Mouse (Mus musculus) neural tube, embryonic 11.5 days (tissue): ENCODE results near the gene Lrrc38. TPM values are rescaled to one million over a fixed set of nuclear protein-coding genes. Genes with fewer than 3 reads are reported as not detected.

Experiments
- ATAC-seq: fragments of 200-750 bp; cut with Nextera tagmentation; 2 replicates; pipeline ENCODE4 v1.8.0; 2017; ENCODE audit warnings: moderate number of reproducible peaks, mild to moderate bottlenecking, moderate TSS enrichment, moderate library complexity; ENCODE audit not compliant: insufficient read depth, low FRiP score, low TSS enrichment
- DNase-seq: peaks from one replicate; pipeline ENCODE4 v3.0.0-alpha.2; 2015; ENCODE audit warnings: low spot score
- H3K27ac ChIP-seq: fragments of 300-500 bp; sonication (generic); 2 replicates; pipeline ENCODE4 v1.5.1; 2014; ENCODE audit warnings: low read depth, mild to moderate bottlenecking, low read length
- H3K27me3 ChIP-seq: fragments of 300-500 bp; sonication (generic); 2 replicates; pipeline ENCODE4 v1.6.1; 2014; ENCODE audit warnings: mild to moderate bottlenecking, low read length, mixed read lengths; ENCODE audit not compliant: control insufficient read depth, insufficient read depth
- H3K36me3 ChIP-seq: fragments of 300-500 bp; sonication (generic); 2 replicates; pipeline ENCODE4 v1.6.1; 2014; ENCODE audit warnings: mild to moderate bottlenecking, low read length, moderate library complexity, mixed read lengths; ENCODE audit not compliant: control insufficient read depth, insufficient read depth
- H3K4me1 ChIP-seq: fragments of 300-500 bp; sonication (generic); 2 replicates; pipeline ENCODE4 v1.6.1; 2014; ENCODE audit warnings: low read length, mixed read lengths; ENCODE audit not compliant: control insufficient read depth, insufficient read depth
- H3K4me2 ChIP-seq: fragments of 300-500 bp; sonication (generic); 2 replicates; pipeline ENCODE4 v1.6.1; 2014; ENCODE audit warnings: low read depth, mild to moderate bottlenecking, moderate library complexity
- H3K4me3 ChIP-seq: fragments of 300-500 bp; sonication (generic); 2 replicates; pipeline ENCODE4 v1.5.1; 2014; ENCODE audit warnings: low read depth, low read length
- H3K9ac ChIP-seq: fragments of 300-500 bp; sonication (generic); 2 replicates; pipeline ENCODE4 v1.6.1; 2014; ENCODE audit warnings: mild to moderate bottlenecking, low read length
- H3K9me3 ChIP-seq: fragments of 300-500 bp; sonication (generic); 2 replicates; pipeline ENCODE4 v1.6.1; 2016; ENCODE audit warnings: low read length; ENCODE audit not compliant: control insufficient read depth
- WGBS: fragments of 180-500 bp; shearing (Covaris S2); extraction: QIAGEN DNeasy Blood & Tissue Kit; methylation state at CpG from one replicate; pipeline ENCODE4 v1.1.7; 2014; 5-methylcytosine and 5-hydroxymethylcytosine counted together
- polyA plus RNA-seq: library from polyadenylated mRNA; unstranded; fragments of >200 nt; fragmentation: Nextera tagmentation; extraction: Ambion mirVana; gene quantifications from 2 replicates; pipeline ENCODE4 v1.2.1, GENCODE M21; 2014

Gene Lrrc38
- 0.48 and 1.1 TPM in 2 replicates for polyA plus RNA-seq

DNA sequence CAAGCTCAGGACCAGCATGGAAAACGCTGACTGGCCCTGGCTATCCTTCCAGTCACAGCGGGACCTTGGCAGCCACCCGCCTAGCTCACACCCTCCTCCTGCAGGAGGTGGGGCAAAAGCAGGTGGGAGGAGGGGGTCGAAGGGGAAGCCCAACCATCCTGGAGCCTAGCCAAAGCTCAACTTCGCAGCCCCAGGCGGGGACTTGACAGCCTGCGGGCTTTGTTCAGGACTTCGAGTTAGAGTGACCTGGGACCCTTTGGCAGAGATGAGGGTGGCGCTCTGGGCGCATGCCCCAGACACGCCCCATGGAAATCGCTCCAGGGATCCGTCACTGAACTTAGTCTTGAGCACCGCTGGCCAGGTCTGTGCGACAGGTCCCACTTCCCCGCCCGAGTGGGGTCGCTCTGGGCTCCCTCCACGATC, at the start of gene Lrrc38:
Gene Lrrc38 (plus strand): TSS at position 274 of the 423 bp plus-strand sequence.
- H3K4me2 ChIP-seq, result peak within 1 kb of the TSS; percentile 95
- no peaks in the 10 kb centered on the region for H3K36me3 ChIP-seq
- peaks cover 38% of the 10 kb centered on the region for H3K27me3 ChIP-seq
- DNase-seq (peak; percentile 34), ATAC-seq (peak; percentile 41)
- H3K9ac ChIP-seq, result peak within 1 kb of the TSS; percentile 49
- WGBS, result 0% methylated on average over 19 of the region's 19 CpGs
- no peaks in the 10 kb centered on the region for H3K9me3 ChIP-seq
- H3K4me3 ChIP-seq, result peak within 1 kb of the TSS; percentile 49
- H3K4me1 ChIP-seq, result peaks cover 11% of the 10 kb centered on the region
- H3K27ac ChIP-seq, result 0 out of 2 replicates have a peak within 1 kb of the TSS, but pooled peaks have one; percentile 14

DNA sequence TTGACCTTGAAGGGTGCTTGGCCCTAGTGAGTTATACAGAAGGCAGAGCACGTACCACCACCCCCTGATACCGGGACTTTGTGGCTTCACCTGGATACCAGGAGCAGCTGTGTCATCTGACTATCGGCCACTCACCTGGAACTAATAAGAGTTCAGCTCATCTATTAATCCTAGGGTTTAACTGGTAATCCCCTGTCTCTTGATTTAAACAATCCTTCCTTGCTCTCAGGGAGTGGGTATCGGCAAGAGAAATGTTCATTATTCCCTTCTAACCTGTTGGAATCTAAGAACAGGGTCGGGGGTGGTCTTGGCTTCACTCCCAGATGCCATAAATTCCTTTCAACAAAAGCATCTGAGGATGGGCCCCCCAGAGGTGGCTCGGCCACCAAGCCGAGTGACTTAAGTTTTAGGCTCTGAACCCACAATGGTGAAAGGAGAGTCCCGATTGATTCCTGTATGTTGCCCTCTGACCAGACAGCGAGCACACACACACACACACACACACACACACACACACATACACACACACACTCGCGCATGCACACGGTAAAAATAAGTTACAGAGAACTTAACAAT, 49.4 kb upstream of the Lrrc38 start:
- H3K36me3 ChIP-seq, result no peaks in the 10 kb centered on the region
- H3K4me1 ChIP-seq, result peaks cover 18% of the 10 kb centered on the region
- peak overlapping the region; percentile 68 for H3K4me2 ChIP-seq
- WGBS, result 5% methylated on average over 12 of the region's 12 CpGs
- peak overlapping the region; percentile 64 for H3K9ac ChIP-seq
- ATAC-seq (no peak), DNase-seq (peak; percentile 33)
- H3K27ac ChIP-seq, result no peak overlapping the region
- no peaks in the 10 kb centered on the region for H3K27me3 ChIP-seq
- no peaks in the 10 kb centered on the region for H3K9me3 ChIP-seq
- H3K4me3 ChIP-seq, result peak overlapping the region; percentile 59

- peaks cover 15% of the 10 kb centered on the region for H3K4me1 ChIP-seq
- no peak for DNase-seq
Measured at GRCm38 (mm10) chr4:143301042-143301441, 48.5 kb upstream of the Lrrc38 start.

GRCm38 (mm10) chr4:143301875-143302274, 47.7 kb upstream of the Lrrc38 start:
- no peaks in the 10 kb centered on the region for H3K27me3 ChIP-seq
- no peak overlapping the region for H3K9ac ChIP-seq
- no peaks in the 10 kb centered on the region for H3K9me3 ChIP-seq
- no peak for DNase-seq
- H3K4me1 ChIP-seq, result peaks cover 11% of the 10 kb centered on the region
- no peaks in the 10 kb centered on the region for H3K36me3 ChIP-seq
- 53% methylated on average over 4 of the region's 4 CpGs for WGBS
- no peak overlapping the region for H3K4me3 ChIP-seq
- H3K27ac ChIP-seq, result no peak overlapping the region
- H3K4me2 ChIP-seq, result no peak overlapping the region
- ATAC-seq, result no peak

More at GRCm38 (mm10) chr4:143301042-143301441, 48.5 kb upstream of the Lrrc38 start:
- Histone ChIP-seq H3K36me3 (no peaks in the 10 kb centered on the region), H3K9me3 (no peaks in the 10 kb centered on the region), H3K27me3 (no peaks in the 10 kb centered on the region), H3K27ac (no peak overlapping the region), H3K9ac (no peak overlapping the region), H3K4me2 (peak overlapping the region; percentile 68), H3K4me3 (0 out of 2 replicates have a peak overlapping the region, but pooled peaks have one; percentile 59)
- no peak for ATAC-seq
- whole genome bisulfite sequencing, result 47% methylated on average over 5 of the region's 5 CpGs

DNA sequence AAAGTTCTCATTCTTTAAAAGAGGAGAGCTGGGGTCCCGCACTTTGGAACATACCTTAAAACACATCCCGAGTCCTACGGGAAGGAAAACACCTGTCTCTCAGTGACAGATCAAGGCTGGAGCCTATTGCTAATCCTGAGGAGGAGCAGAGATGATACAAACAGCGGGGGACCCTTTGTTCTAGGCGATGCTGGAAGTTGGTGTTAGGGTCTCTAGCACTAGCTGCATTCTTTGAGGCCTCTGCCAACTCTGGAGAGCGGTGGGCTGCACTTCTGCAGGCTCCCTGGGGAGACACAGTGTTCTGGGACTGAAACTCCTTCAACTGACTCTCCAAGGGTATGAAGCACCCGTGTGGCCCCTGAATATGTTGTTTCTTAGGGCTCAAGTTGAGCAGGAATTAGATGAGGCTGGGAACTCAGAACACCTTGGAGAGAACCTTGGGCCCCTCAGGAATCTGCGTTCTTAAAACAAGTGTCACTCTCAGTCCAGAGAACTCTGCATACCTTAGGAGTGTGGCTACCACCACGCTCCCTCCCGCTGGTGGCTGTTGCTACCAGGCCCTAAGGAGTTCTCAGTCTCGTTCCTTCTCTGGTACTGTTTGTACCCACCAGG, 47.2 kb upstream of the Lrrc38 start:
- Histone ChIP-seq H3K36me3 (no peaks in the 10 kb centered on the region), H3K4me3 (no peak overlapping the region), H3K4me1 (peaks cover 7% of the 10 kb centered on the region), H3K27ac (no peak overlapping the region), H3K9me3 (no peaks in the 10 kb centered on the region), H3K27me3 (no peaks in the 10 kb centered on the region), H3K4me2 (no peak overlapping the region), H3K9ac (no peak overlapping the region)
- DNase-seq (no peak), ATAC-seq (no peak)
- WGBS, result 44% methylated on average over 11 of the region's 11 CpGs

GRCm38 (mm10) chr4:143305031-143305430, 44.5 kb upstream of the Lrrc38 start:
- Histone ChIP-seq H3K9ac (no peak overlapping the region), H3K4me1 (peaks cover 3% of the 10 kb centered on the region; the same call in 1 of the 2 replicates), H3K27me3 (no peaks in the 10 kb centered on the region), H3K27ac (no peak overlapping the region), H3K4me3 (no peak overlapping the region), H3K4me2 (no peak overlapping the region), H3K9me3 (no peaks in the 10 kb centered on the region), H3K36me3 (no peaks in the 10 kb centered on the region)
- no peak for DNase-seq
- 91% methylated on average over 4 of the region's 4 CpGs for WGBS
- no peak for ATAC-seq

GRCm38 (mm10) chr4:143305987-143306772, 43.4 kb upstream of the Lrrc38 start:
- Histone ChIP-seq H3K9ac (no peak overlapping the region), H3K27me3 (no peaks in the 10 kb centered on the region), H3K4me3 (no peak overlapping the region), H3K4me2 (no peak overlapping the region), H3K27ac (no peak overlapping the region), H3K9me3 (no peaks in the 10 kb centered on the region), H3K4me1 (no peaks in the 10 kb centered on the region; the same call in 1 of the 2 replicates), H3K36me3 (no peaks in the 10 kb centered on the region)
- no peak for ATAC-seq
- DNase-seq, result no peak
- 55% methylated on average over 5 of the region's 5 CpGs for WGBS

DNA sequence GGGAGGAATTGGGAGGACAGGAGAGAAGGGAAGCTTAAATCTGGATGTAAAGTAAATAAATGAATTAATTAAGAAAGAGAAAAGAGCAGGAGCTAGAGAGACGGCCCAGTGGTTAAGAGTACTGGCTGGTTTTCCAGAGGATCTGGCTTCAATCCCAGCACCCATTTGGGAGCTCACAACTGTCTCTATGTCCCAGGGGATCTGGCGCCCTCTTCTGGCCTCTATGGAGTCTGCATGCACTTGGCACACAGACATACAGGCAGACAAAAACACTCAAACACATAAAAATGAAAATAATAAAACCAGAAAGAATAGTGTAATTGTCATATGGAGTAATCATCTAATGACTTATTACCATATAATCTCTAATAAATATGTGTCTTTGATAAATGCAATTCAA, 38.2 kb upstream of the Lrrc38 start:
- no peaks in the 10 kb centered on the region for H3K9me3 ChIP-seq
- H3K27me3 ChIP-seq, result no peaks in the 10 kb centered on the region
- WGBS, result 46% methylated on average over 2 of the region's 2 CpGs
- DNase-seq, result peak; percentile 26
- no peak overlapping the region for H3K9ac ChIP-seq
- no peak overlapping the region for H3K4me3 ChIP-seq
- H3K4me1 ChIP-seq, result no peaks in the 10 kb centered on the region
- no peak overlapping the region for H3K4me2 ChIP-seq
- ATAC-seq, result no peak
- H3K27ac ChIP-seq, result no peak overlapping the region
- no peaks in the 10 kb centered on the region for H3K36me3 ChIP-seq
